22 mouse cellular contexts compared by ENCODE assay signal in genomic region chr1:36814271-36814903, GRCm38 (mm10). TPM values are rescaled to one million over a fixed set of nuclear protein-coding genes. Genes with fewer than 3 reads are reported as not detected.
A peak's percentile ranks its signal among the peaks of the same experiment; 100 is the strongest.
DNase-seq lines count a peak whose midpoint lies in the region; ATAC-seq and TF ChIP-seq lines count a peak whose summit lies in the region.
"Had no signal": no experiment of that assay in that cellular context is flagged by ENCODE, and none has a peak within 500 bp of the region (broad histone marks: within the 10 kb centered on the region; RNA-seq: fewer than 3 reads in every experiment).

No protein-coding gene starts in this region.

- peaks cover 77% of the 10 kb centered on the region for H3K36me3 ChIP-seq in forebrain, postnatal 0 days (ENCODE audit: insufficient read depth)
- H3K36me3 ChIP-seq in forebrain, embryonic 12.5 days (replicated peaks) = peaks cover 85% of the 10 kb centered on the region
- peaks cover 17% of the 10 kb centered on the region for H3K36me3 ChIP-seq in midbrain, embryonic 11.5 days (ENCODE audit: control insufficient read depth, insufficient read depth, low read length)
- peaks cover 48% of the 10 kb centered on the region for H3K36me3 ChIP-seq in midbrain, embryonic 15.5 days (replicated peaks)
- peaks cover 65% of the 10 kb centered on the region for H3K36me3 ChIP-seq in macrophage (ENCODE audit: inconsistent target)

- H3K27me3 ChIP-seq in forebrain, postnatal 0 days (ENCODE audit: insufficient read depth, low read length) = no peaks in the 10 kb centered on the region
- H3K27me3 ChIP-seq in forebrain, embryonic 12.5 days = no peaks in the 10 kb centered on the region
- no peaks in the 10 kb centered on the region for H3K27me3 ChIP-seq in midbrain, embryonic 11.5 days (ENCODE audit: control insufficient read depth, insufficient read depth, low read length)
- no peaks in the 10 kb centered on the region for H3K27me3 ChIP-seq in midbrain, embryonic 15.5 days (replicated peaks)
- H3K27me3 ChIP-seq: forebrain, embryonic 15.5 days; limb, embryonic 13.5 days; megakaryocyte, embryonic 14.5 days; midbrain, embryonic 13.5 days had no signal

- WGBS in forebrain, postnatal 0 days = 82% methylated on average over 5 of the region's 5 CpGs
- WGBS in forebrain, embryonic 12.5 days = 83% methylated on average over 5 of the region's 5 CpGs
- 86% methylated on average over 5 of the region's 5 CpGs for WGBS in midbrain, embryonic 11.5 days
- WGBS in midbrain, embryonic 15.5 days = 85% methylated on average over 5 of the region's 5 CpGs
- WGBS in macrophage (ENCODE audit: missing documents) = 80% methylated on average over 5 of the region's 5 CpGs

- no peak overlapping the region for H3K4me3 ChIP-seq in forebrain, postnatal 0 days (ENCODE audit: low read depth, low read length)
- no peak overlapping the region for H3K4me3 ChIP-seq in forebrain, embryonic 12.5 days (replicated peaks)
- no peak overlapping the region for H3K4me3 ChIP-seq in layer of hippocampus, adult 2 months
- H3K4me3 ChIP-seq in midbrain, embryonic 11.5 days (ENCODE audit: low read depth, low read length) = no peak overlapping the region
- no peak overlapping the region for H3K4me3 ChIP-seq in midbrain, embryonic 15.5 days
- no peak overlapping the region for H3K4me3 ChIP-seq in macrophage (ENCODE audit: inconsistent target)
- H3K4me3 ChIP-seq: forebrain, embryonic 15.5 days; limb, embryonic 13.5 days; megakaryocyte, embryonic 14.5 days; midbrain, embryonic 13.5 days had no signal

- no peak overlapping the region for H3K9ac ChIP-seq in forebrain, postnatal 0 days
- no peak overlapping the region for H3K9ac ChIP-seq in forebrain, embryonic 12.5 days
- H3K9ac ChIP-seq in midbrain, embryonic 11.5 days (ENCODE audit: low read length) = no peak overlapping the region
- no peak overlapping the region for H3K9ac ChIP-seq in midbrain, embryonic 15.5 days
- H3K9ac ChIP-seq: forebrain, embryonic 15.5 days; limb, embryonic 13.5 days; midbrain, embryonic 13.5 days had no signal

- no peak for TF ChIP-seq CTCF in forebrain, postnatal 0 days (IDR thresholded peaks at IDR 0.05; ENCODE audit: low read depth)
- TF ChIP-seq CTCF in layer of hippocampus, adult 2 months (conservative IDR thresholded peaks at IDR 0.05) = no peak

- ATAC-seq in forebrain, postnatal 0 days = no peak
- no peak for ATAC-seq in forebrain, embryonic 12.5 days (ENCODE audit: low FRiP score)
- ATAC-seq in midbrain, embryonic 11.5 days (ENCODE audit: low FRiP score) = no peak
- no peak for ATAC-seq in midbrain, embryonic 15.5 days (replicated peaks)
- ATAC-seq: activated CD4-positive, CD25-positive, alpha-beta regulatory T cell, adult 4 months; hindbrain, embryonic 16.5 days; midbrain, embryonic 13.5 days had no signal

- no peaks in the 10 kb centered on the region for H3K4me1 ChIP-seq in forebrain, postnatal 0 days (ENCODE audit: insufficient read depth)
- H3K4me1 ChIP-seq in forebrain, embryonic 12.5 days = no peaks in the 10 kb centered on the region
- no peaks in the 10 kb centered on the region for H3K4me1 ChIP-seq in midbrain, embryonic 11.5 days (ENCODE audit: control insufficient read depth, insufficient read depth, low read length)
- no peaks in the 10 kb centered on the region for H3K4me1 ChIP-seq in midbrain, embryonic 15.5 days
- H3K4me1 ChIP-seq: forebrain, embryonic 15.5 days; limb, embryonic 13.5 days; midbrain, embryonic 13.5 days had no signal

- H3K4me2 ChIP-seq in forebrain, postnatal 0 days (ENCODE audit: low read depth) = no peak overlapping the region
- no peak overlapping the region for H3K4me2 ChIP-seq in forebrain, embryonic 12.5 days
- no peak overlapping the region for H3K4me2 ChIP-seq in midbrain, embryonic 11.5 days
- H3K4me2 ChIP-seq in midbrain, embryonic 15.5 days = no peak overlapping the region
- H3K4me2 ChIP-seq: forebrain, embryonic 15.5 days; limb, embryonic 13.5 days; midbrain, embryonic 13.5 days had no signal

- no peaks in the 10 kb centered on the region for H3K9me3 ChIP-seq in forebrain, postnatal 0 days (ENCODE audit: low read length)
- H3K9me3 ChIP-seq in forebrain, embryonic 12.5 days = no peaks in the 10 kb centered on the region
- no peaks in the 10 kb centered on the region for H3K9me3 ChIP-seq in midbrain, embryonic 11.5 days (ENCODE audit: control insufficient read depth, low read length)
- no peaks in the 10 kb centered on the region for H3K9me3 ChIP-seq in midbrain, embryonic 15.5 days
- H3K9me3 ChIP-seq: forebrain, embryonic 15.5 days; limb, embryonic 13.5 days; megakaryocyte, embryonic 14.5 days; midbrain, embryonic 13.5 days had no signal

- no peaks in the 10 kb centered on the region for H3K79me2 ChIP-seq in macrophage (ENCODE audit: inconsistent target)

- H3K27ac ChIP-seq in forebrain, postnatal 0 days (ENCODE audit: low read depth, low read length) = peak overlapping the region; percentile 77
- H3K27ac ChIP-seq in forebrain, embryonic 12.5 days = no peak overlapping the region
- H3K27ac ChIP-seq in layer of hippocampus, adult 2 months = peak overlapping the region; percentile 74
- H3K27ac ChIP-seq in midbrain, embryonic 11.5 days (ENCODE audit: low read depth, low read length) = no peak overlapping the region
- no peak overlapping the region for H3K27ac ChIP-seq in midbrain, embryonic 15.5 days
- H3K27ac ChIP-seq in macrophage = peak overlapping the region; percentile 77
- H3K27ac ChIP-seq: limb, embryonic 13.5 days; midbrain, embryonic 13.5 days had no signal

- peak; percentile 26 for DNase-seq in forebrain, postnatal 0 days
- no peak for DNase-seq in layer of hippocampus, adult 2 months (ENCODE audit: low spot score in 2 of 2)
- no peak for DNase-seq in layer of hippocampus, adult 11-12 months (ENCODE audit: low spot score)
- peak; percentile 77 for DNase-seq in midbrain, embryonic 11.5 days (ENCODE audit: low spot score, missing footprints)
- no peak for DNase-seq in gastrocnemius, postnatal 4 days (ENCODE audit: low spot score in 2 of 2)
- DNase-seq: adrenal gland, adult 2 months; adrenal gland, postnatal 36 days; gastrocnemius, postnatal 10 days; kidney, postnatal 10 days; lung, postnatal 36 days; thymus, adult 18-20 months; thymus, postnatal 25 days had no signal

RNA-seq across cellular contexts. Expression of gene Zap70, which starts 52.8 kb away (rescaled TPM):
- 2.2 and 4.5 TPM in 2 replicates for total RNA-seq in forebrain, postnatal 0 days (2014; rRNA removed)
- 2.1 and 2.9 TPM in 2 replicates for polyA plus RNA-seq in forebrain, postnatal 0 days (2015; fragmentation: Nextera tagmentation; extraction: Ambion mirVana)
- 0.41 and 0.55 TPM in 2 replicates for polyA plus RNA-seq in forebrain, embryonic 12.5 days (2016; fragmentation: Nextera tagmentation; extraction: Ambion mirVana)
- 1 to 10 TPM; 3.9 to 5.0 TPM for total RNA-seq in layer of hippocampus, adult 2 months (2021)
- 0.36 and 0.41 TPM in 2 replicates for polyA plus RNA-seq in midbrain, embryonic 11.5 days (2014; fragmentation: Nextera tagmentation; extraction: Ambion mirVana)
- polyA plus RNA-seq in midbrain, embryonic 15.5 days (2015; fragmentation: Nextera tagmentation; extraction: Ambion mirVana) = 1.8 and 2.7 TPM in 2 replicates
- 1 to 10 TPM in 6 of 26 experiments, under 1 TPM in 6, not detected in 14; 0.29 to 1.8 (median 0.94) TPM for total RNA-seq in macrophage (2018; cell fraction: chromatin; rRNA removed)
- total RNA-seq in macrophage (2018; cell fraction: cytosol; rRNA removed) = under 1 TPM in 2 of 26 experiments, not detected in 24; 0.07 to 0.12 TPM
- total RNA-seq in macrophage (2018; cell fraction: nucleus; rRNA removed) = 1 to 10 TPM in 2 of 26 experiments, under 1 TPM in 6, not detected in 18; 0.35 to 1.3 (median 0.88) TPM
- polyA plus RNA-seq in macrophage (2018) = not detected in 3 replicates
- total RNA-seq in gastrocnemius, postnatal 4 days (2021) = under 1 TPM; 0.21 to 0.49 TPM
- total RNA-seq: granulocyte monocyte progenitor cell, adult 5-6 weeks had no signal

Comparison
In these comparisons a context has a peak if more than half of its experiments do, and no peak if none do; other contexts are left out.
1. H3K27ac ChIP-seq: peak in forebrain, postnatal 0 days (single experiment), layer of hippocampus, adult 2 months (single experiment) and macrophage (single experiment); none in forebrain, embryonic 12.5 days (single experiment), midbrain, embryonic 11.5 days (single experiment) and midbrain, embryonic 15.5 days (single experiment).
2. DNase-seq: peak in forebrain, postnatal 0 days (single experiment) and midbrain, embryonic 11.5 days (single experiment); none in layer of hippocampus, adult 2 months (0 of 2), layer of hippocampus, adult 11-12 months (single experiment) and gastrocnemius, postnatal 4 days (0 of 2).